Mouse (Mus musculus) midbrain, embryonic 14.5 days (tissue): ENCODE data around the gene Ap1ar. TPM values are rescaled to one million over a fixed set of nuclear protein-coding genes. Genes with fewer than 3 reads are reported as not detected.
A peak's percentile ranks its signal among the peaks of the same experiment; 100 is the strongest.

Experiments
- ATAC-seq: fragments of 200-750 bp; cut with Nextera tagmentation; 2 replicates; pipeline ENCODE4 v1.8.0; 2017; ENCODE audit warnings: moderate number of reproducible peaks, moderate library complexity; ENCODE audit not compliant: low FRiP score, low TSS enrichment
- DNase-seq: peaks from one replicate; pipeline ENCODE4 v3.0.0-alpha.2; 2015
- H3K27ac ChIP-seq: fragments of 300-500 bp; sonication (generic); replicated peaks from 2 replicates; pipeline ENCODE4 v1.5.1; 2014; ENCODE audit warnings: mild to moderate bottlenecking, low read depth, low read length, moderate library complexity
- H3K27me3 ChIP-seq: fragments of 300-500 bp; sonication (generic); 2 replicates; pipeline ENCODE4 v1.6.1; 2014; ENCODE audit warnings: low read length, control low read depth, mixed read lengths; ENCODE audit not compliant: control insufficient read depth, insufficient read depth
- H3K36me3 ChIP-seq: fragments of 300-500 bp; sonication (generic); 2 replicates; pipeline ENCODE4 v1.6.1; 2014; ENCODE audit warnings: low read length, control low read depth; ENCODE audit not compliant: control insufficient read depth, insufficient read depth
- H3K4me1 ChIP-seq: fragments of 300-500 bp; sonication (generic); 2 replicates; pipeline ENCODE4 v1.6.1; 2014; ENCODE audit warnings: mild to moderate bottlenecking, antibody characterized with exemption, low read length, control low read depth; ENCODE audit not compliant: control insufficient read depth, insufficient read depth
- H3K4me2 ChIP-seq: fragments of 300-500 bp; sonication (generic); 2 replicates; pipeline ENCODE4 v1.6.1; 2014; ENCODE audit warnings: mild to moderate bottlenecking, low read length, moderate library complexity
- H3K4me3 ChIP-seq: fragments of 300-500 bp; sonication (generic); replicated peaks from 2 replicates; pipeline ENCODE4 v1.5.1; 2014; ENCODE audit warnings: low read depth, low read length
- H3K9ac ChIP-seq: fragments of 300-500 bp; sonication (generic); replicated peaks from 2 replicates; pipeline ENCODE4 v1.6.1; 2014; ENCODE audit warnings: mild to moderate bottlenecking, low read length, moderate library complexity
- H3K9me3 ChIP-seq: fragments of 300-500 bp; sonication (generic); 2 replicates; pipeline ENCODE4 v1.6.1; 2016; ENCODE audit warnings: low read length, control low read depth, mixed read lengths; ENCODE audit not compliant: control insufficient read depth
- WGBS: fragments of 180-500 bp; shearing (Covaris S2); extraction: QIAGEN DNeasy Blood & Tissue Kit; methylation state at CpG from one replicate; pipeline ENCODE4 v1.1.7; 2014; 5-methylcytosine and 5-hydroxymethylcytosine counted together
- polyA plus RNA-seq: library from polyadenylated mRNA; unstranded; fragments of >200 nt; fragmentation: Nextera tagmentation; extraction: Ambion mirVana; gene quantifications from 2 replicates; pipeline ENCODE4 v1.2.1, GENCODE M21; 2014

Gene Ap1ar
- polyA plus RNA-seq, 1 experiment from 2014 or later, result 83.4 TPM

GRCm38 (mm10) chr3:127868046-127868758 lies 30.9 kb upstream of the Ap1ar start:
- 60% methylated on average over 9 of the region's 9 CpGs for WGBS
- H3K27me3 ChIP-seq, result no peaks in the 10 kb centered on the region
- H3K4me3 ChIP-seq, result no peak overlapping the region
- ATAC-seq, result no peak
- H3K36me3 ChIP-seq, result no peaks in the 10 kb centered on the region
- no peak overlapping the region for H3K27ac ChIP-seq
- no peaks in the 10 kb centered on the region; the same call in 1 of the 2 replicates for H3K4me1 ChIP-seq
- H3K9ac ChIP-seq, result no peak overlapping the region
- no peak for DNase-seq
- H3K4me2 ChIP-seq, result no peak overlapping the region
- H3K9me3 ChIP-seq, result no peaks in the 10 kb centered on the region

DNA sequence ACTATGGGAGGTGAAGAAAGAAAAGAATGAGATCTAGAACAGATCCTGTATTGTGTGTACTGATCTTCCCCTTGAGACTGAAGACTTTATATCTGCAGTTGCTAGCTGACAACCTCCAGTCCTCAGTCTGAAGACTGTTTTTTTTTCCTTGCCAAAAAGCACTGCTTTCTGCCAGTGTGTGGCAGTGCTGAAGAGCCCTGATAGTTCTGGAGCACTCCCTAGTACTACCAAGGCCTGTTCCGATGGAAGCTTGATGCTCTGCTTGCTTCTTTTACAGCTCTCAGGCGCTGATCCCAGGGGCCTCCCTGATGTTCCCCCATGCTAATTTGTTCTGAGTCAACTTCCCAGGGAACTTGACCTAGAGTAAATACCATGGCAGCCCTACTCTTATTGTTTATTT lies 26.9 kb upstream of the Ap1ar start:
- no peak overlapping the region for H3K4me3 ChIP-seq
- H3K36me3 ChIP-seq, result no peaks in the 10 kb centered on the region
- no peaks in the 10 kb centered on the region for H3K27me3 ChIP-seq
- H3K9ac ChIP-seq, result no peak overlapping the region
- 0 out of 2 replicates have a peak, but pooled peaks cover under 1% of the 10 kb centered on the region for H3K9me3 ChIP-seq
- H3K27ac ChIP-seq, result no peak overlapping the region
- DNase-seq (peak; percentile 6), ATAC-seq (no peak)
- 45% methylated on average over 2 of the region's 2 CpGs for WGBS
- H3K4me2 ChIP-seq, result no peak overlapping the region
- H3K4me1 ChIP-seq, result no peaks in the 10 kb centered on the region; the same call in 1 of the 2 replicates

- ATAC-seq (no peak), DNase-seq (peak; percentile 25)
- Histone ChIP-seq H3K4me2 (no peak overlapping the region), H3K27me3 (no peaks in the 10 kb centered on the region), H3K27ac (no peak overlapping the region), H3K4me3 (no peak overlapping the region), H3K9ac (no peak overlapping the region), H3K36me3 (no peaks in the 10 kb centered on the region), H3K9me3 (0 out of 2 replicates have a peak, but pooled peaks cover 4% of the 10 kb centered on the region), H3K4me1 (no peaks in the 10 kb centered on the region)
- WGBS, result 71% methylated on average over 3 of the region's 3 CpGs
Measured at GRCm38 (mm10) chr3:127863571-127863970, 26.2 kb upstream of the Ap1ar start.

- no peak overlapping the region for H3K4me2 ChIP-seq
- WGBS, result 77% methylated on average over 4 of the region's 4 CpGs
- H3K27ac ChIP-seq, result no peak overlapping the region
- DNase-seq (no peak), ATAC-seq (no peak)
- H3K27me3 ChIP-seq, result no peaks in the 10 kb centered on the region
- H3K36me3 ChIP-seq, result no peaks in the 10 kb centered on the region
- no peaks in the 10 kb centered on the region for H3K4me1 ChIP-seq
- no peak overlapping the region for H3K4me3 ChIP-seq
- no peak overlapping the region for H3K9ac ChIP-seq
- 0 out of 2 replicates have a peak, but pooled peaks cover 4% of the 10 kb centered on the region for H3K9me3 ChIP-seq
Measured at GRCm38 (mm10) chr3:127862479-127862878, 25.2 kb upstream of the Ap1ar start.

GRCm38 (mm10) chr3:127861340-127861739 lies 24.0 kb upstream of the Ap1ar start:
- no peak overlapping the region for H3K4me3 ChIP-seq
- no peaks in the 10 kb centered on the region for H3K36me3 ChIP-seq
- no peak overlapping the region for H3K4me2 ChIP-seq
- H3K9ac ChIP-seq, result no peak overlapping the region
- no peaks in the 10 kb centered on the region for H3K4me1 ChIP-seq
- no peak for DNase-seq
- H3K27ac ChIP-seq, result no peak overlapping the region
- no peak for ATAC-seq
- H3K27me3 ChIP-seq, result no peaks in the 10 kb centered on the region
- WGBS, result 91% methylated on average over 11 of the region's 11 CpGs
- 0 out of 2 replicates have a peak, but pooled peaks cover 4% of the 10 kb centered on the region for H3K9me3 ChIP-seq

DNA sequence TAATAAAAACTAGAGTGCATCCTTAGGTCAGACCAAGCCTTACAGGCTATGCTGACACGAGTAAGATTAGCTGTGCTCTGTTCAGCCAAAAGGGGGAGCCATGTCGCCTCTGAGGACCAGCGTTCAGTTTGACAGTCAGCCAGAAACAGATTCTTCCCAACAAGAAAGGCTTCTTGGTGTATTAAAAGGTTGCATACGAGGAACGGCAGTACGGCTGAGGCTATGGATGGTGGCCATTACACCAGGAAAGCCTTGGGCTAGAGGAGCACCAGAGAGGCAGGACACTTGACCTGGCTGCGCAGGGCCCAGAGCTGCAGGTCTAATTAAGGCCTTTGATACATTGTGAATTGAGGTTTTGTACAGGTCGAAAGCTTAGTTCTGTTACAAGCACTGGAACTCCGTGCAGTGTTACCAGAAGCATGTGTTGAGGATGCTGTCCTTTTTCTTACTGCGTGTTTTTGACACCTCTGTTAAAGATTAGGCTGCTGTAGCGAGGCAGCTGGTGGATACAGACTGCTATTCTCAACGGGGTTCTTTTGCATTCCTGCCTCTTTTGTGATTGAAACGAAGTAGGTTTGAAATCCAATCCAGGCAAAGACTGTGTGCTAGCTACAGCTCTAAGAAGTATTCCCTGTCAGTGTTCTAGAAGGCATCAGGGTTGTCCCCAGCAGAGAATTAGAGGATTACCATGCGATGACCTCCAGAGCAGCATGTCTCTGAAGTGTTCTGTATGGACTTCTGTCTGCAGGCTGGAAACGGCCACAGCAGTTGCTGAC lies 16.3 kb upstream of the Ap1ar start:
- Histone ChIP-seq H3K27ac (no peak overlapping the region), H3K4me1 (no peaks in the 10 kb centered on the region), H3K4me3 (no peak overlapping the region), H3K9me3 (no peaks in the 10 kb centered on the region), H3K27me3 (no peaks in the 10 kb centered on the region), H3K36me3 (no peaks in the 10 kb centered on the region), H3K9ac (no peak overlapping the region), H3K4me2 (peak overlapping the region; percentile 9; the same call in 1 of the 2 replicates)
- WGBS, result 11% methylated on average over 15 of the region's 15 CpGs
- peak; percentile 77 for ATAC-seq
- peak; percentile 90 for DNase-seq

DNA sequence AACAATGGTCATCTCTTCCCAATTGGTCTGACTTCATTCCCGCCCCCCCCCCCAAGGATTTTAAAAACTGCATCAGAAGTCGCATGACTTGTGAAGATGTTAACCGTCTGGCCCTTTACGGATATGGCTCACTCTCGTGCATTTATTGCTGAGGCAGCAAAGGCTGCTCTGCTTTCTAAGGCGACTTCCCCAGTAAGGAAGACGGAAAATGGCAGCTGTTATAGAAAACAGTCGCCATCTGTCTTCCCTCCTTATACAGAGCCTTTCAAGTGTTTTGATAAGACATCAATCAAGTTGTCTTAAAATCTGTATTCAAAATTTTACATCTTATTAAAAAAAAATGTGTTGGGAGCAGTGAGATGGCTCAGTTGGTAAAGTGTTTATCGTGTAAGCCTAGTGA lies 15.4 kb upstream of the Ap1ar start:
- no peaks in the 10 kb centered on the region for H3K27me3 ChIP-seq
- ATAC-seq (no peak), DNase-seq (no peak)
- no peaks in the 10 kb centered on the region for H3K9me3 ChIP-seq
- 81% methylated on average over 9 of the region's 9 CpGs for WGBS
- H3K36me3 ChIP-seq, result no peaks in the 10 kb centered on the region
- no peak overlapping the region for H3K9ac ChIP-seq
- H3K4me2 ChIP-seq, result no peak overlapping the region
- H3K4me3 ChIP-seq, result no peak overlapping the region
- H3K4me1 ChIP-seq, result no peaks in the 10 kb centered on the region
- no peak overlapping the region for H3K27ac ChIP-seq

GRCm38 (mm10) chr3:127850776-127851646 lies 13.7 kb upstream of the Ap1ar start:
- WGBS, result 52% methylated on average over 9 of the region's 9 CpGs

More at GRCm38 (mm10) chr3:127850776-127851646, 13.7 kb upstream of the Ap1ar start:
- H3K4me2 ChIP-seq, result no peak overlapping the region
- ATAC-seq, result no peak
- H3K9ac ChIP-seq, result no peak overlapping the region
- H3K9me3 ChIP-seq, result no peaks in the 10 kb centered on the region
- no peaks in the 10 kb centered on the region for H3K27me3 ChIP-seq
- no peak overlapping the region for H3K27ac ChIP-seq
- no peaks in the 10 kb centered on the region for H3K36me3 ChIP-seq
- no peaks in the 10 kb centered on the region for H3K4me1 ChIP-seq
- DNase-seq, result no peak
- H3K4me3 ChIP-seq, result no peak overlapping the region
